Mouse (Mus musculus) midbrain, embryonic 15.5 days (tissue): ENCODE measurements around the gene Dip2b. TPM values are rescaled to one million over a fixed set of nuclear protein-coding genes. Genes with fewer than 3 reads are reported as not detected.

Source experiments
- ATAC-seq: fragments of 200-750 bp; cut with Nextera tagmentation; replicated peaks from 2 replicates; pipeline ENCODE4 v1.8.0; 2017; ENCODE audit warnings: moderate TSS enrichment
- H3K27ac ChIP-seq: fragments of 300-500 bp; sonication (generic); 2 replicates; pipeline ENCODE4 v1.5.1; 2015; ENCODE audit warnings: mild to moderate bottlenecking, inconsistent platforms
- H3K27me3 ChIP-seq: fragments of 300-500 bp; sonication (generic); replicated peaks from 2 replicates; pipeline ENCODE4 v1.6.1; 2015; ENCODE audit warnings: inconsistent platforms
- H3K36me3 ChIP-seq: fragments of 300-500 bp; sonication (generic); replicated peaks from 2 replicates; pipeline ENCODE4 v1.6.1; 2015; ENCODE audit warnings: inconsistent platforms
- H3K4me1 ChIP-seq: fragments of 300-500 bp; sonication (generic); 2 replicates; pipeline ENCODE4 v1.6.1; 2015; ENCODE audit warnings: inconsistent platforms
- H3K4me2 ChIP-seq: fragments of 300-500 bp; sonication (generic); 2 replicates; pipeline ENCODE4 v1.6.1; 2015; ENCODE audit warnings: inconsistent platforms, mild to moderate bottlenecking, moderate library complexity
- H3K4me3 ChIP-seq: fragments of 300-500 bp; sonication (generic); 2 replicates; pipeline ENCODE4 v1.5.1; 2015; ENCODE audit warnings: mild to moderate bottlenecking, inconsistent platforms
- H3K9ac ChIP-seq: fragments of 300-500 bp; sonication (generic); 2 replicates; pipeline ENCODE4 v1.6.1; 2015; ENCODE audit warnings: mild to moderate bottlenecking, inconsistent platforms
- H3K9me3 ChIP-seq: fragments of 300-500 bp; sonication (generic); 2 replicates; pipeline ENCODE4 v1.6.1; 2016; ENCODE audit warnings: inconsistent platforms
- WGBS: fragments of 180-500 bp; shearing (Covaris S2); methylation state at CpG from one replicate; pipeline ENCODE4 v1.1.7; 2015; ENCODE audit warnings: mixed read lengths; 5-methylcytosine and 5-hydroxymethylcytosine counted together
- polyA plus RNA-seq: library from polyadenylated mRNA; unstranded; fragments of >200 nt; fragmentation: Nextera tagmentation; extraction: Ambion mirVana; gene quantifications from 2 replicates; pipeline ENCODE4 v1.2.1, GENCODE M21; 2015

The Dip2b gene
- polyA plus RNA-seq, 1 experiment from 2014 or later, result 20.2 TPM

GRCm38 (mm10) chr15:100123867-100124266 lies 85.4 kb downstream of the Dip2b start:
- H3K4me3 ChIP-seq, result no peak overlapping the region
- H3K4me1 ChIP-seq, result peaks cover 9% of the 10 kb centered on the region
- H3K4me2 ChIP-seq, result no peak overlapping the region
- no peaks in the 10 kb centered on the region for H3K9me3 ChIP-seq
- H3K27me3 ChIP-seq, result no peaks in the 10 kb centered on the region
- H3K9ac ChIP-seq, result no peak overlapping the region
- ATAC-seq, result no peak
- 80% methylated on average over 5 of the region's 5 CpGs for WGBS
- H3K27ac ChIP-seq, result no peak overlapping the region
- H3K36me3 ChIP-seq, result no peaks in the 10 kb centered on the region

DNA sequence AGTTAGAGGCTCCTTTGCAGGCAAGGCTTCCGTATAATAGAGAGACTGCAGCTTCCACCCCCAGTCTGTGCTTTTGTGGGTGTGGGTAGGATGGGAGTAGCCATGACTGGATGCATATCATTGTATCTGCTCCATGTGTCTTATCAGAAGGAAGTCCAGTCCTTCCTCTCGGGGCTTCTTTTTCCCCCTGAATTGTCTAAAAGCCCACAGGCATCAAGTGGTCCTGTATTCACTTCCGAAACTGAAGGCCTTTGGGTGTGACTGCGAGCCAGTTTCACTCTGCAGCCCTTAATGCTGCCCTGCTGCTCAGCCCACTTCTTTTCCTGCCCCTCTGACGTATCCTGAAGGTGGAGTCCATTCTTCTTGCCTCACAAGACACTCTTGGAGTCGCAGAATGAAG lies 86.8 kb downstream of the Dip2b start:
- H3K36me3 ChIP-seq, result no peaks in the 10 kb centered on the region
- H3K4me3 ChIP-seq, result no peak overlapping the region
- H3K4me2 ChIP-seq, result no peak overlapping the region
- H3K4me1 ChIP-seq, result peaks cover 13% of the 10 kb centered on the region
- H3K9ac ChIP-seq, result no peak overlapping the region
- H3K27ac ChIP-seq, result no peak overlapping the region
- H3K27me3 ChIP-seq, result no peaks in the 10 kb centered on the region
- H3K9me3 ChIP-seq, result no peaks in the 10 kb centered on the region
- ATAC-seq, result no peak
- WGBS, result 86% methylated on average over 6 of the region's 6 CpGs

- H3K4me2 ChIP-seq, result no peak overlapping the region
- peaks cover 13% of the 10 kb centered on the region for H3K4me1 ChIP-seq
- no peak overlapping the region for H3K4me3 ChIP-seq
- ATAC-seq, result peak; percentile 90
- no peak overlapping the region for H3K9ac ChIP-seq
- 10% methylated on average over 11 of the region's 11 CpGs for WGBS
- H3K9me3 ChIP-seq, result no peaks in the 10 kb centered on the region
- H3K27ac ChIP-seq, result peak overlapping the region; percentile 49
- no peaks in the 10 kb centered on the region for H3K27me3 ChIP-seq
- H3K36me3 ChIP-seq, result no peaks in the 10 kb centered on the region
Observed at GRCm38 (mm10) chr15:100126456-100127107, 88.1 kb downstream of the Dip2b start.

GRCm38 (mm10) chr15:100129151-100129790 lies 90.8 kb downstream of the Dip2b start:
- ATAC-seq, result no peak
- Histone ChIP-seq H3K9ac (no peak overlapping the region), H3K4me3 (no peak overlapping the region), H3K27ac (no peak overlapping the region), H3K9me3 (no peaks in the 10 kb centered on the region), H3K4me2 (no peak overlapping the region), H3K27me3 (no peaks in the 10 kb centered on the region), H3K4me1 (peaks cover 13% of the 10 kb centered on the region), H3K36me3 (0 out of 2 replicates have a peak, but pooled peaks cover 3% of the 10 kb centered on the region)
- 48% methylated on average over 7 of the region's 7 CpGs for WGBS

DNA sequence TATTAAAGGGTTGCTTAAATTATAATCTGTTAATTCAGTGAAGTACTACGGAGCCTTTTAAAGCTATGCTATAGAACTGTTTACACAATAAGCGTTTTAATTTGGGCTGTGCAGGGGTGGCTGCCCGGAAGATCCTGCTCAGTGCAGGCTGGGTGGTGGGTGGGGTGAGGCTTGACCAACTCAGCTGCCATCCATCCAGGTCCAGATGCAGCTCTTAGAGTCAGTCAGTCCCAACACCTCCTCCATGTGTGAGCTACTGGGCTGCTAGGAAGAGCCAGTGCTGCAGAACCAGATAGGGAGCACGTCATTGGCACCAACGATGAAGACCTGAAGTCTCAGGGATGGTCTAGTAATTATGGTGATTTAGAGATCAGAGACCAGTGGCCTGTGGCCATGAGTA lies 101.2 kb downstream of the Dip2b start:
- H3K27ac ChIP-seq, result no peak overlapping the region
- H3K9me3 ChIP-seq, result no peaks in the 10 kb centered on the region
- H3K27me3 ChIP-seq, result no peaks in the 10 kb centered on the region
- H3K4me2 ChIP-seq, result no peak overlapping the region
- no peaks in the 10 kb centered on the region; the same call in 1 of the 2 replicates for H3K36me3 ChIP-seq
- no peak overlapping the region for H3K9ac ChIP-seq
- no peak overlapping the region for H3K4me3 ChIP-seq
- no peak for ATAC-seq
- 89% methylated on average over 5 of the region's 5 CpGs for whole genome bisulfite sequencing
- no peaks in the 10 kb centered on the region for H3K4me1 ChIP-seq

- Histone ChIP-seq H3K4me2 (no peak overlapping the region), H3K27ac (no peak overlapping the region), H3K9me3 (no peaks in the 10 kb centered on the region), H3K27me3 (no peaks in the 10 kb centered on the region), H3K4me3 (no peak overlapping the region), H3K4me1 (0 out of 2 replicates have a peak, but pooled peaks cover 6% of the 10 kb centered on the region), H3K36me3 (no peaks in the 10 kb centered on the region; the same call in 1 of the 2 replicates), H3K9ac (no peak overlapping the region)
- 84% methylated on average over 4 of the region's 4 CpGs for WGBS
- no peak for ATAC-seq
Observed at GRCm38 (mm10) chr15:100140428-100140827, 102.0 kb downstream of the Dip2b start.

DNA sequence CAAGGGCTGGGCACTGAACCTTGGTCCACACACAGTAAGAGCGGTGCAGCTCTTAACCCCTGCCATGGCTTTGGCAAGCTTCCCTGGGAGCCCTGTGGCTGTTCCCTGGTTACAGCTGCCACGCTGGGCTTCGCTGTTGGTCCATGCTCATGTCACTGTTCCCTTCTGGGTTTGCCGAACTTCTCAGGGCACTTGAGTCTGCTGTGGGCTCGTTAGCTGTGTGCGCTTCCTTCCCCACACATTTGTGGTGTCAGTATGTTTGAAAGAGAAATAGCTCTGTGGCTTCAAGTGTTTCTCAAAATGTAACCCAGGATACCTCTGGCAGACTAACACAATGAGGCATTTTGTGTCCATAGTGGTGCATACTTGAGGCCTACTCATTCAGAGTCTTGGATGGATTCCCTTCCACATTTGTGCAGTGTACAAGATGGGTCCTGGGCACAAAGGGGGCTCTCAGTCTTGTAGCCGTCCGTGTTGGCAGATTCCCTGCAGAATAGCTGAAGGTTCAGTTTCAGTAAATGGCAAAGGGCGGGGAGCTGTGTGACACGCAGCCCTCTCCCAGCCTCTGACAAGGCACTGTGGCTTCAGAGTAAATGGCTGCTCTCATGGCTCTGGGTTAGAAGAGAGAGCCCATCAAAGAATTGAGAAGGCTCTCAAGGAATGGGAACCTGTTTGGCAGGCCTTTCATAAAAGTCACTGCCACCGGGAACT lies 104.8 kb downstream of the Dip2b start:
- H3K9me3 ChIP-seq, result no peaks in the 10 kb centered on the region
- no peak overlapping the region for H3K9ac ChIP-seq
- WGBS, result 77% methylated on average over 11 of the region's 11 CpGs
- ATAC-seq, result peak; percentile 80
- peak overlapping the region; percentile 28; the same call in 1 of the 2 replicates for H3K27ac ChIP-seq
- H3K27me3 ChIP-seq, result no peaks in the 10 kb centered on the region
- H3K36me3 ChIP-seq, result no peaks in the 10 kb centered on the region
- no peak overlapping the region for H3K4me2 ChIP-seq
- no peak overlapping the region for H3K4me3 ChIP-seq
- 0 out of 2 replicates have a peak, but pooled peaks cover 6% of the 10 kb centered on the region for H3K4me1 ChIP-seq

DNA sequence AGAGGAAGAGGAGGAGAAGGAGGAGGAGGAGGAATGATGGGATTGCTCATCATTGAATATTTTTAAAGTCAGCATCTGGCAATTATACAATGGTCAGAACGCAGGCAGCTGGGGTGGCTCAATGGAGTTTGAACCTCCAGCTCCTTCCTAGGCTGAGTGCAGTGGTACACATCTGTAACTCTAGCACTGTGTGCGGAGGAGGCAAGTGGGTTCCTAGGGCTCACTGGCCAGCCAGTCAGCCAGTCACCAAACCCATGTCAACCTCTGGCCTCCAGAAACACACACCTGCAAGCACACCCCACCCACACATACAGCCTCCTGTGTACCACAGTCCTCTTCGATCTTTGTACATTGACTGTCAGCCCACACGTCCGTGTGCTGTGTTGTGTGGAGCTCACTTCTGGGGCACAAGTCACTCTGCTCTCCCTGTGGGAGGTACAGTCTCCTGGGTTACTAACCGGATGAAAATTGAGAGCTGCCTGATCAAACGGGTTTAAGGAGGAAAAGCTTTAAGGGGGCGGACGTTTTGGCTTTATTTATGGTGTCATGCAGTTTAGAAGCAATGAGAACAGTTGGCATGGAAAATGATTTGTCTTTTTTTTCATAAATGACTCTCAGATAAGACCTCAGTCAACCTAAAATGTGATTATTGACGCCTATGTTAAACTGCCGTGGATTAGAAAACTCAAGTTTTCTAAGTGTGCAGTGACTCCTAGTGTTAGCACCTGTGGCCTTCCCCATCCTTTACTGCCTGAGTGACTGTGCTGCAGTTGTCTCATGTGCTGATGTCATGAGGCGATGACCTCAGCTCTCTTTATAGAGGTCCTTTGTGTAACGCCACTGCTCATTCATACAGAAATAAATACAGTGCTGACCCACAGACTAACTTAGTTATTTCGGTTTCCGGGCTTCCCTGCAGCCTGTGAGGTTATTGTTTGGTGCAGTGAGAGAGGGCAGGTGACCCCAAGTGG lies 106.7 kb downstream of the Dip2b start:
- no peak overlapping the region for H3K4me3 ChIP-seq
- no peak overlapping the region for H3K4me2 ChIP-seq
- H3K27ac ChIP-seq, result no peak overlapping the region
- H3K9ac ChIP-seq, result no peak overlapping the region
- H3K36me3 ChIP-seq, result no peaks in the 10 kb centered on the region
- H3K27me3 ChIP-seq, result no peaks in the 10 kb centered on the region
- WGBS, result 59% methylated on average over 15 of the region's 15 CpGs
- H3K4me1 ChIP-seq, result peaks cover 8% of the 10 kb centered on the region; the same call in 1 of the 2 replicates
- no peaks in the 10 kb centered on the region for H3K9me3 ChIP-seq
- no peak for ATAC-seq

- no peaks in the 10 kb centered on the region for H3K27me3 ChIP-seq
- WGBS, result 92% methylated on average over 3 of the region's 3 CpGs
- H3K27ac ChIP-seq, result no peak overlapping the region
Observed at GRCm38 (mm10) chr15:100145917-100146316, 107.5 kb downstream of the Dip2b start.

DNA sequence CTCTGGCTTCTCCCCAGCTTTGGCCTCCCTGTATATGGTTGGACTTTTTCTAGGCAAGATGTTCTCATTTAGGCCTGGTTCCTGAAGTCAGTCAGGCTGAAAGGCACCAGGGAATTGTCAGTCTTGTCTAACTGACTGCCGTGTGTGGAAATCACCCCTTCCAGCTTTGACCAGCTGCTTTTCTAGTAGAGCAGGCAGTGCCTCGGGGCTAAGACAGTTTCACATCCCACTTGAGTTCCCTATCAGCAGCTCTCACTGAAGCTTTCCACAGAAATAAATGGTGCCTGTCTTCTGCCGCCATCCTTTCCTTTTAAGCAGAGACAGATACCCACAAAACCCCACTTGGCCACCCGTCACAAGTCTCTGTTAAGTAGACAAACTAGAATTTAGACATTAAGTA lies 112.1 kb downstream of the Dip2b start:
- Histone ChIP-seq H3K4me3 (no peak overlapping the region), H3K4me1 (peaks cover 9% of the 10 kb centered on the region; the same call in 1 of the 2 replicates), H3K36me3 (peaks cover 9% of the 10 kb centered on the region), H3K27me3 (no peaks in the 10 kb centered on the region), H3K4me2 (no peak overlapping the region), H3K9me3 (no peaks in the 10 kb centered on the region), H3K9ac (no peak overlapping the region), H3K27ac (peak overlapping the region; percentile 42; the same call in 1 of the 2 replicates)
- 59% methylated on average over 4 of the region's 4 CpGs for WGBS
- ATAC-seq, result no peak

More at GRCm38 (mm10) chr15:100145917-100146316, 107.5 kb downstream of the Dip2b start:
- Histone ChIP-seq H3K4me1 (peaks cover 12% of the 10 kb centered on the region; the same call in 1 of the 2 replicates), H3K4me3 (no peak overlapping the region), H3K9me3 (no peaks in the 10 kb centered on the region), H3K36me3 (no peaks in the 10 kb centered on the region), H3K9ac (no peak overlapping the region), H3K4me2 (no peak overlapping the region)
- ATAC-seq, result no peak

GRCm38 (mm10) chr15:100152321-100152720 lies 113.9 kb downstream of the Dip2b start:
- no peak overlapping the region for H3K4me3 ChIP-seq
- H3K9ac ChIP-seq, result no peak overlapping the region
- no peak for ATAC-seq
- no peak overlapping the region for H3K4me2 ChIP-seq
- 95% methylated on average over 3 of the region's 3 CpGs for WGBS
- no peak overlapping the region for H3K27ac ChIP-seq
- H3K9me3 ChIP-seq, result no peaks in the 10 kb centered on the region
- peaks cover 9% of the 10 kb centered on the region; the same call in 1 of the 2 replicates for H3K4me1 ChIP-seq
- no peaks in the 10 kb centered on the region for H3K27me3 ChIP-seq
- H3K36me3 ChIP-seq, result peaks cover 9% of the 10 kb centered on the region
